Mouse (Mus musculus) C2C12 (cell line): Measurements from ENCODE around the gene Sub1.

ENCODE experiments used
- CTCF ChIP-seq: IDR thresholded peaks from one replicate; pipeline ENCODE4 v1.5.1; 2011; ENCODE audit not compliant: control insufficient read depth, insufficient read depth, insufficient read length
- FOSL1 ChIP-seq: IDR thresholded peaks from one replicate; pipeline ENCODE4 v1.8.0; 2011; ENCODE audit warnings: mild to moderate bottlenecking, low read length; ENCODE audit not compliant: poor library complexity, insufficient read depth, severe bottlenecking
- MAX ChIP-seq: IDR thresholded peaks from one replicate; pipeline ENCODE4 v1.6.1; 2011; ENCODE audit warnings: mild to moderate bottlenecking, control low read depth
- MYOD1 ChIP-seq: IDR thresholded peaks from one replicate; pipeline ENCODE4 v1.6.1; 2011; ENCODE audit warnings: low read depth; ENCODE audit not compliant: control insufficient read depth, insufficient read length
- MYOG ChIP-seq: IDR thresholded peaks from one replicate; pipeline ENCODE4 v1.6.1; 2011; ENCODE audit not compliant: control insufficient read depth, insufficient read length; ENCODE audit errors: extremely low read depth

GRCm38 (mm10) chr15:12013532-12014196 lies 16.9 kb upstream of the Sub1 start:
- no peak for TF ChIP-seq CTCF
- no peak for TF ChIP-seq MYOD1
- TF ChIP-seq MAX: no peak
- no peak for TF ChIP-seq FOSL1
- TF ChIP-seq MYOG: no peak
